Comparison of ENCODE assay signal across 9 mouse cellular contexts in the genomic region with DNA sequence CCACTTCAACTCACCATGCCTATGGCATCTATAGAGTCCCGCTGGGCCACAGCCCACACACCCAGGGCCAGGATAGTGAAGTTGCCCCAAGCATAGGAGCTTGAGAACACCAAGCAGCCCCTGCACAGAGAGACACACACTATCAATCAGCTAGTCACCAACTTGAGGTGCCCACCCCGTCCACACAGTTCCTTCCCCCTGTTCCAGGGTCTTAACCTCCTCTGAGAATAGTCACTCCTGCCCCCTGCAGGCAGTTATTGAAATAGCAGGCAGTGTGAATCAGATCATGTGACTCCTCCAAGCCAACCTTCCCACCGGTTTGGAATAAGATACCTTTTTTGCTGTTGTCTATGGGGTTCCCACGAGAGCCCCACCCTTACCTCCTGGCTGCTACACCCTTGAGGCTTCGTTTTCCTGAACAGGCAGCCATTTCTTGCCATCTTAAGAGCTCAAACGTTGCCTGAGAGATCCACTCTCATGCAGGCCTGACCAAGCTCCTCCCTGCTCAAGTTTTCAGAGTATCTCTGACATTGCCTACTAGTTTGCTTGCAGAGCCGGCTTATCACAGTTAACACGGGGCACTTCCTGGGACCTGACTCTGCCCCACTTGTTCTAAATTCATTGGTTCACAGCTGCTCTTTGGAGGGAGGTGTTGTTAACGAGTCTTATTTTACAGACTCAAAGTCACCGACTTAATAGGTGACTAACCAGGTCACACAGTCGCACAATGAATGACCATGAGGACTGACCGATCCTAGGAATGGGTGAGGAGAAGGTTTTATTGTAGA. TPM values are rescaled to one million over a fixed set of nuclear protein-coding genes. Genes with fewer than 3 reads are reported as not detected.
DNase-seq lines count a peak whose midpoint lies in the region; ATAC-seq and TF ChIP-seq lines count a peak whose summit lies in the region.
"Had no signal": no experiment of that assay in that cellular context is flagged by ENCODE, and none has a peak within 500 bp of the region (broad histone marks: within the 10 kb centered on the region; RNA-seq: fewer than 3 reads in every experiment).

No protein-coding gene starts in this region.

- H3K36me3 ChIP-seq in C2C12 (ENCODE audit: control insufficient read depth, insufficient read depth) = no peaks in the 10 kb centered on the region

- H3K79me2 ChIP-seq in C2C12 (ENCODE audit: control insufficient read depth, insufficient read depth) = peaks cover 5% of the 10 kb centered on the region

- no peak overlapping the region for H3K4me3 ChIP-seq in C2C12 (ENCODE audit: insufficient read depth, poor library complexity, severe bottlenecking)
- no peak overlapping the region for H3K4me3 ChIP-seq in lung, adult 2 months (replicated peaks; ENCODE audit: extremely low read depth, low read depth, low read length)
- H3K4me3 ChIP-seq: stomach, embryonic 15.5 days had no signal

- no peak for TF ChIP-seq POLR2A in lung, adult 2 months (IDR thresholded peaks at IDR 0.05; ENCODE audit: borderline replicate concordance, extremely low read depth, low read depth, low read length)

- DNase-seq in frontal cortex, postnatal 25 days (ENCODE audit: low spot score in 2 of 2) = peak; percentile 34 to 41
- peak; percentile 67 for DNase-seq in brain, adult 2 months (ENCODE audit: low read depth, low spot score)
- peak; percentile 68 for DNase-seq in kidney, adult 18-20 months
- DNase-seq in lung, adult 2 months = peak; percentile 46
- peak; percentile 71 to 86 for DNase-seq in spleen, postnatal 4 days (ENCODE audit: low spot score in 2 of 2)

- H3ac ChIP-seq in C2C12 (ENCODE audit: control insufficient read depth, insufficient read length, low read depth) = no peak overlapping the region

- no peaks in the 10 kb centered on the region for H3K27me3 ChIP-seq in C2C12 (ENCODE audit: control insufficient read depth, insufficient read depth, insufficient read length)
- H3K27me3 ChIP-seq: stomach, embryonic 15.5 days had no signal

- peak; percentile 5 for TF ChIP-seq CTCF in C2C12 (IDR thresholded peaks at IDR 0.05; ENCODE audit: control insufficient read depth, insufficient read depth, insufficient read length)
- 0 out of 2 replicates have a peak, but pooled peaks have one; percentile 25 for TF ChIP-seq CTCF in lung, adult 2 months (IDR thresholded peaks at IDR 0.05; ENCODE audit: insufficient read depth, low read length)

- ATAC-seq in frontal cortex, adult (ENCODE audit: low TSS enrichment) = no peak
- peak; percentile 64 for ATAC-seq in erythroid progenitor cell, adult 5-6 weeks (replicated peaks; ENCODE audit: low FRiP score, poor library complexity, severe bottlenecking)

- peaks cover 29% of the 10 kb centered on the region for H3K4me1 ChIP-seq in lung, adult 2 months (ENCODE audit: control insufficient read depth, insufficient read depth, low read length)

- no peaks in the 10 kb centered on the region for H3K79me3 ChIP-seq in C2C12 (ENCODE audit: low read depth)

- 52% methylated on average over 12 of the region's 12 CpGs for WGBS in lung, adult 2 months

TF ChIP-seq in C2C12, 6 proteins besides CTCF, POLR2A, EP300 and RAD21:
- TF ChIP-seq MYOG (IDR thresholded peaks at IDR 0.05; ENCODE audit: control insufficient read depth, extremely low read depth, insufficient read length) (no peak), USF1 (IDR thresholded peaks at IDR 0.05; ENCODE audit: low read depth) (peak; percentile 77)

RNA-seq across cellular contexts. Expression of gene Agtrap, which starts 5.4 kb away (rescaled TPM):
- 8.2 TPM for polyA plus RNA-seq in C2C12 (2012; fragmentation: generic; extraction: Trizol)
- total RNA-seq in erythroid progenitor cell, adult 5-6 weeks (2015; ENCODE audit: low replicate concordance) = 4.6 and 5.8 TPM in 2 replicates
- 3.6 and 4.1 TPM in 2 replicates for total RNA-seq in erythroid progenitor cell, adult 5-6 weeks (2017; ENCODE audit: low replicate concordance)
- polyA plus RNA-seq in lung, adult 2 months (2012; rRNA removed) = 50.1 and 56.8 TPM in 2 replicates

RNA-seq across cellular contexts. Expression of gene Mthfr, which starts 43.6 kb away (rescaled TPM):
- 16.1 TPM for polyA plus RNA-seq in C2C12 (2012; fragmentation: generic; extraction: Trizol)
- total RNA-seq in erythroid progenitor cell, adult 5-6 weeks (2015; ENCODE audit: low replicate concordance) = 5.8 and 8.0 TPM in 2 replicates
- 2.0 and 7.1 TPM in 2 replicates for total RNA-seq in erythroid progenitor cell, adult 5-6 weeks (2017; ENCODE audit: low replicate concordance)
- 34.8 and 38.9 TPM in 2 replicates for polyA plus RNA-seq in lung, adult 2 months (2012; rRNA removed)

RNA-seq across cellular contexts. Expression of gene Clcn6, which starts 43.8 kb away (rescaled TPM):
- 11.5 TPM for polyA plus RNA-seq in C2C12 (2012; fragmentation: generic; extraction: Trizol)
- 1.3 and 2.5 TPM in 2 replicates for total RNA-seq in erythroid progenitor cell, adult 5-6 weeks (2015; ENCODE audit: low replicate concordance)
- 1.7 and 2.7 TPM in 2 replicates for total RNA-seq in erythroid progenitor cell, adult 5-6 weeks (2017; ENCODE audit: low replicate concordance)
- 14.1 and 14.9 TPM in 2 replicates for polyA plus RNA-seq in lung, adult 2 months (2012; rRNA removed)

RNA-seq across cellular contexts. Expression of gene Mad2l2, which starts 47.7 kb away (rescaled TPM):
- 35.6 TPM for polyA plus RNA-seq in C2C12 (2012; fragmentation: generic; extraction: Trizol)
- total RNA-seq in erythroid progenitor cell, adult 5-6 weeks (2015; ENCODE audit: low replicate concordance) = 11.5 and 20.5 TPM in 2 replicates
- total RNA-seq in erythroid progenitor cell, adult 5-6 weeks (2017; ENCODE audit: low replicate concordance) = 0.30 and 5.5 TPM in 2 replicates
- polyA plus RNA-seq in lung, adult 2 months (2012; rRNA removed) = 26.9 and 30.8 TPM in 2 replicates

RNA-seq across cellular contexts. Expression of gene Draxin, which starts 48.0 kb away (rescaled TPM):
- polyA plus RNA-seq in C2C12 (2012; fragmentation: generic; extraction: Trizol) = 0.01 TPM
- 0.42 TPM in 1 of 2 replicates, not detected in the other for total RNA-seq in erythroid progenitor cell, adult 5-6 weeks (2015; ENCODE audit: low replicate concordance)
- not detected in 2 replicates for total RNA-seq in erythroid progenitor cell, adult 5-6 weeks (2017; ENCODE audit: low replicate concordance)
- polyA plus RNA-seq in lung, adult 2 months (2012; rRNA removed) = 0.15 and 0.59 TPM in 2 replicates
